Mouse (Mus musculus): Measurements from ENCODE around the gene Tbc1d4. TPM values are rescaled to one million over a fixed set of nuclear protein-coding genes. Genes with fewer than 3 reads are reported as not detected.

Gene Tbc1d4
- total and polyA plus RNA-seq, 3 experiments: not detected

GRCm38 (mm10) chr14:101507956-101508355 lies 101.0 kb downstream of the Tbc1d4 start:
- Histone ChIP-seq H3K4me1 (ENCODE audit: control insufficient read depth in 1 of 2, insufficient read depth in 2 of 2, low read length in 2 of 2) (no peaks in the 10 kb centered on the region), H3K4me3 (ENCODE audit: control insufficient read depth in 1 of 2, insufficient read depth in 1 of 2, low read depth in 2 of 2, low read length in 2 of 2) (no peak overlapping the region), H3K79me2 (ENCODE audit: control insufficient read depth, insufficient read depth, low read length, poor library complexity) (no peaks in the 10 kb centered on the region), H3K9ac (ENCODE audit: control insufficient read depth, low read depth, low read length, poor library complexity, severe bottlenecking) (no peak overlapping the region), H3K27ac (ENCODE audit: control insufficient read depth, low read depth, low read length) (no peak overlapping the region), H3K9me3 (replicated peaks; ENCODE audit: insufficient read depth, low read length) (no peaks in the 10 kb centered on the region), H3K27me3 (ENCODE audit: control insufficient read depth in 1 of 2, insufficient read depth in 2 of 2, low read length in 2 of 2) (no peaks in the 10 kb centered on the region), H3K36me3 (ENCODE audit: control insufficient read depth in 1 of 2, insufficient read depth in 2 of 2, low read length in 2 of 2) (no peaks in the 10 kb centered on the region)
- DNase-seq (ENCODE audit: low read depth, low spot score): no peak
- no peak for TF ChIP-seq RAD21 (IDR thresholded peaks at IDR 0.05; ENCODE audit: low read depth, low read length)
- no peak for TF ChIP-seq NRF1 (IDR thresholded peaks at IDR 0.05; ENCODE audit: insufficient read depth, low read depth, low read length, poor library complexity, severe bottlenecking)
- TF ChIP-seq MAZ (IDR thresholded peaks at IDR 0.05; ENCODE audit: low read depth, low read length): no peak
- TF ChIP-seq JUND (IDR thresholded peaks at IDR 0.05; ENCODE audit: low read depth, low read length): no peak
- no peak for TF ChIP-seq NELFE (IDR thresholded peaks at IDR 0.05; ENCODE audit: low read depth, low read length)
- TF ChIP-seq TCF12 (IDR thresholded peaks at IDR 0.05; ENCODE audit: low read depth, low read length): no peak

GRCm38 (mm10) chr14:101507146-101507545 lies 101.8 kb downstream of the Tbc1d4 start:
- H3K27me3 ChIP-seq (ENCODE audit: control insufficient read depth in 1 of 2, insufficient read depth in 2 of 2, low read length in 2 of 2): no peaks in the 10 kb centered on the region
- no peak for TF ChIP-seq SMC3 (IDR thresholded peaks at IDR 0.05; ENCODE audit: low read depth, low read length)
- TF ChIP-seq POLR2A (IDR thresholded peaks at IDR 0.05; ENCODE audit: control insufficient read depth in 1 of 2, insufficient read depth in 1 of 2, low read depth in 1 of 2, low read length in 2 of 2, poor library complexity in 1 of 2): no peak
- no peak for DNase-seq (ENCODE audit: low read depth, low spot score)
- no peaks in the 10 kb centered on the region for H3K79me2 ChIP-seq (ENCODE audit: control insufficient read depth, insufficient read depth, low read length, poor library complexity)
- no peaks in the 10 kb centered on the region for H3K9me3 ChIP-seq (replicated peaks; ENCODE audit: insufficient read depth, low read length)
- H3K4me3 ChIP-seq (ENCODE audit: control insufficient read depth in 1 of 2, insufficient read depth in 1 of 2, low read depth in 2 of 2, low read length in 2 of 2): no peak overlapping the region
- no peak overlapping the region for H3K9ac ChIP-seq (ENCODE audit: control insufficient read depth, low read depth, low read length, poor library complexity, severe bottlenecking)
- H3K4me1 ChIP-seq (ENCODE audit: control insufficient read depth in 1 of 2, insufficient read depth in 2 of 2, low read length in 2 of 2): no peaks in the 10 kb centered on the region
- H3K27ac ChIP-seq (ENCODE audit: control insufficient read depth, low read depth, low read length): no peak overlapping the region
- no peaks in the 10 kb centered on the region for H3K36me3 ChIP-seq (ENCODE audit: control insufficient read depth in 1 of 2, insufficient read depth in 2 of 2, low read length in 2 of 2)

- H3K27ac ChIP-seq (ENCODE audit: control insufficient read depth, low read depth, low read length): no peak overlapping the region
- H3K27me3 ChIP-seq (ENCODE audit: control insufficient read depth in 1 of 2, insufficient read depth in 2 of 2, low read length in 2 of 2): no peaks in the 10 kb centered on the region
- H3K36me3 ChIP-seq (ENCODE audit: control insufficient read depth in 1 of 2, insufficient read depth in 2 of 2, low read length in 2 of 2): no peaks in the 10 kb centered on the region
- no peaks in the 10 kb centered on the region for H3K4me1 ChIP-seq (ENCODE audit: control insufficient read depth in 1 of 2, insufficient read depth in 2 of 2, low read length in 2 of 2)
- no peak for DNase-seq (ENCODE audit: low read depth, low spot score)
- no peaks in the 10 kb centered on the region for H3K9me3 ChIP-seq (replicated peaks; ENCODE audit: insufficient read depth, low read length)
- TF ChIP-seq TCF12 (IDR thresholded peaks at IDR 0.05; ENCODE audit: low read depth, low read length) (no peak), GABPA (IDR thresholded peaks at IDR 0.05; ENCODE audit: low read depth, low read length) (no peak), ZMIZ1 (IDR thresholded peaks at IDR 0.05; ENCODE audit: low read depth, low read length) (no peak), ZKSCAN1 (IDR thresholded peaks at IDR 0.05; ENCODE audit: low read depth, low read length) (no peak), JUND (IDR thresholded peaks at IDR 0.05; ENCODE audit: low read depth, low read length) (no peak), ETS1 (IDR thresholded peaks at IDR 0.05; ENCODE audit: low read depth, low read length) (no peak), ZC3H11A (IDR thresholded peaks at IDR 0.05; ENCODE audit: low read depth, low read length) (no peak)
- no peak overlapping the region for H3K9ac ChIP-seq (ENCODE audit: control insufficient read depth, low read depth, low read length, poor library complexity, severe bottlenecking)
- H3K4me3 ChIP-seq (ENCODE audit: control insufficient read depth in 1 of 2, insufficient read depth in 1 of 2, low read depth in 2 of 2, low read length in 2 of 2): no peak overlapping the region
- no peaks in the 10 kb centered on the region for H3K79me2 ChIP-seq (ENCODE audit: control insufficient read depth, insufficient read depth, low read length, poor library complexity)
These were observed 103.2 kb downstream of the Tbc1d4 start for GRCm38 (mm10) chr14:101505805-101506204.

All from MEL (cell line).